Mouse (Mus musculus) spleen, adult 2 months (tissue): ENCODE data around the gene Aldh1a3. TPM values are rescaled to one million over a fixed set of nuclear protein-coding genes. Genes with fewer than 3 reads are reported as not detected.
A peak's percentile ranks its signal among the peaks of the same experiment; 100 is the strongest.

Experiments used
- DNase-seq, 2 experiments: peaks; one replicate each; pipeline versions ENCODE4 v3.0.0 to v3.0.0-alpha.2; 2012 to 2021; ENCODE audit warnings: low spot score in 2 of 2, low read depth in 1 of 2
- H3K27ac ChIP-seq: fragments of 200-500 bp; 2 replicates; pipeline ENCODE4 v1.5.1; 2012; ENCODE audit warnings: low read length, inconsistent platforms; ENCODE audit not compliant: insufficient read depth
- H3K27me3 ChIP-seq: fragments of 200-500 bp; 2 replicates; pipeline ENCODE4 v1.6.1; 2012; ENCODE audit warnings: mild to moderate bottlenecking, moderate library complexity, low read length, inconsistent platforms; ENCODE audit not compliant: control insufficient read depth, insufficient read depth
- H3K36me3 ChIP-seq: fragments of 200-500 bp; 2 replicates; pipeline ENCODE4 v1.6.1; 2012; ENCODE audit warnings: mild to moderate bottlenecking, low read length, inconsistent platforms; ENCODE audit not compliant: control insufficient read depth, insufficient read depth
- H3K4me1 ChIP-seq: fragments of 200-500 bp; 2 replicates; pipeline ENCODE4 v1.6.1; 2011; ENCODE audit warnings: inconsistent platforms; ENCODE audit not compliant: control insufficient read depth, insufficient read depth, insufficient read length
- H3K4me3 ChIP-seq: fragments of 200-500 bp; 2 replicates; pipeline ENCODE4 v1.5.1; 2011; ENCODE audit warnings: mild to moderate bottlenecking, inconsistent platforms; ENCODE audit not compliant: insufficient read depth, insufficient read length; ENCODE audit errors: extremely low read depth
- CTCF ChIP-seq: fragments of 200-500 bp; IDR thresholded peaks from 2 replicates; pipeline ENCODE4 v1.5.1; 2011; ENCODE audit warnings: mild to moderate bottlenecking, inconsistent platforms; ENCODE audit not compliant: insufficient read depth, insufficient read length, insufficient replicate concordance; ENCODE audit errors: extremely low read depth
- POLR2A ChIP-seq: fragments of 200-500 bp; IDR thresholded peaks from 2 replicates; pipeline ENCODE4 v1.6.1; 2011; ENCODE audit warnings: low read depth, low read length, inconsistent platforms
- WGBS: fragments of 180-500 bp; shearing (Covaris S2); methylation state at CpG from one replicate; pipeline ENCODE4 v1.1.7; 2018; 5-methylcytosine and 5-hydroxymethylcytosine counted together
- polyA plus RNA-seq: library from polyadenylated mRNA; depleted of rRNA; stranded (reverse); fragments of >200 nt; gene quantifications from 2 replicates; pipeline ENCODE4 v1.2.3, GENCODE M21; 2012

Gene Aldh1a3
- polyA plus RNA-seq, 1 experiment, result 0.53 TPM

GRCm38 (mm10) chr7:66386411-66386810 is 40.9 kb downstream of the Aldh1a3 start:
- 91% methylated on average over 6 of the region's 6 CpGs for WGBS
- Histone ChIP-seq H3K27ac (no peak overlapping the region), H3K27me3 (no peaks in the 10 kb centered on the region; the same call in 1 of the 2 replicates), H3K36me3 (no peaks in the 10 kb centered on the region; the same call in 1 of the 2 replicates), H3K4me1 (peaks cover 13% of the 10 kb centered on the region), H3K4me3 (no peak overlapping the region)
- TF ChIP-seq POLR2A (no peak), CTCF (no peak)
- DNase-seq, result no peak

GRCm38 (mm10) chr7:66385826-66386225 is 41.5 kb downstream of the Aldh1a3 start:
- WGBS, result 76% methylated on average over 12 of the region's 12 CpGs
- H3K27me3 ChIP-seq, result no peaks in the 10 kb centered on the region; the same call in 1 of the 2 replicates
- no peak for TF ChIP-seq POLR2A
- TF ChIP-seq CTCF, result no peak
- DNase-seq, result no peak
- peaks cover 13% of the 10 kb centered on the region for H3K4me1 ChIP-seq
- H3K4me3 ChIP-seq, result no peak overlapping the region
- H3K27ac ChIP-seq, result no peak overlapping the region
- peaks cover under 1% of the 10 kb centered on the region; the same call in 1 of the 2 replicates for H3K36me3 ChIP-seq

GRCm38 (mm10) chr7:66384891-66385290 is 42.4 kb downstream of the Aldh1a3 start:
- Histone ChIP-seq H3K4me3 (no peak overlapping the region), H3K27ac (peak overlapping the region; percentile 52), H3K27me3 (no peaks in the 10 kb centered on the region; the same call in 1 of the 2 replicates), H3K36me3 (peaks cover 4% of the 10 kb centered on the region; the same call in 1 of the 2 replicates), H3K4me1 (peaks cover 13% of the 10 kb centered on the region)
- WGBS, result 64% methylated on average over 8 of the region's 8 CpGs
- no peak for TF ChIP-seq POLR2A
- no peak for TF ChIP-seq CTCF
- DNase-seq, result no peak

GRCm38 (mm10) chr7:66384213-66384612 is 43.1 kb downstream of the Aldh1a3 start:
- Histone ChIP-seq H3K27ac (peak overlapping the region; percentile 52), H3K36me3 (peaks cover 7% of the 10 kb centered on the region; the same call in 1 of the 2 replicates), H3K27me3 (no peaks in the 10 kb centered on the region; the same call in 1 of the 2 replicates), H3K4me3 (no peak overlapping the region; the same call in 1 of the 2 replicates), H3K4me1 (peaks cover 13% of the 10 kb centered on the region)
- peak; percentile 29 to 53 for DNase-seq
- no peak for TF ChIP-seq CTCF
- TF ChIP-seq POLR2A, result no peak
- whole genome bisulfite sequencing, result 3% methylated on average over 5 of the region's 5 CpGs

GRCm38 (mm10) chr7:66376560-66376959 is 50.8 kb downstream of the Aldh1a3 start:
- TF ChIP-seq CTCF (no peak), POLR2A (no peak)
- no peaks in the 10 kb centered on the region for H3K27me3 ChIP-seq
- no peaks in the 10 kb centered on the region for H3K4me1 ChIP-seq
- H3K36me3 ChIP-seq, result peaks cover 7% of the 10 kb centered on the region; the same call in 1 of the 2 replicates
- DNase-seq, result no peak
- no peak overlapping the region for H3K27ac ChIP-seq
- WGBS, result 78% methylated on average over 10 of the region's 10 CpGs
- no peak overlapping the region for H3K4me3 ChIP-seq

- DNase-seq, result no peak
- Histone ChIP-seq H3K36me3 (peaks cover 5% of the 10 kb centered on the region; the same call in 1 of the 2 replicates), H3K4me3 (no peak overlapping the region), H3K4me1 (no peaks in the 10 kb centered on the region), H3K27me3 (no peaks in the 10 kb centered on the region), H3K27ac (no peak overlapping the region)
- TF ChIP-seq POLR2A (no peak), CTCF (no peak)
- WGBS, result 72% methylated on average over 4 of the region's 4 CpGs
Observed at GRCm38 (mm10) chr7:66375736-66376135, 51.6 kb downstream of the Aldh1a3 start.

GRCm38 (mm10) chr7:66373391-66373790 is 53.9 kb downstream of the Aldh1a3 start:
- 91% methylated on average over 3 of the region's 3 CpGs for WGBS
- no peaks in the 10 kb centered on the region for H3K36me3 ChIP-seq
- no peak for DNase-seq
- no peaks in the 10 kb centered on the region for H3K27me3 ChIP-seq
- TF ChIP-seq POLR2A, result no peak
- TF ChIP-seq CTCF, result no peak
- H3K4me3 ChIP-seq, result no peak overlapping the region
- no peak overlapping the region for H3K27ac ChIP-seq
- H3K4me1 ChIP-seq, result peaks cover 3% of the 10 kb centered on the region; the same call in 1 of the 2 replicates
